Mouse (Mus musculus) right cerebral cortex, adult 2 months (tissue): ENCODE results near the gene Pacs1.

Experiments used
- DNase-seq, 2 experiments: peaks; one replicate each; pipeline ENCODE4 v3.0.0; 2021 to 2022; ENCODE audit warnings: low spot score in 2 of 2

The Pacs1 gene

GRCm38 (mm10) chr19:5272801-5273733 lies at the start of gene Pacs1:
Pacs1 (minus strand) TSS chr19:5273119.
- DNase-seq: peak; percentile 73 to 81

- DNase-seq: no peak
These were observed 40.3 kb upstream of the Pacs1 start for GRCm38 (mm10) chr19:5313189-5313588.

GRCm38 (mm10) chr19:5309025-5309424 lies 36.1 kb upstream of the Pacs1 start:
- no peak for DNase-seq

GRCm38 (mm10) chr19:5306968-5307734 lies 34.2 kb upstream of the Pacs1 start:
- DNase-seq: no peak

- DNase-seq: peak in 1 of 2 experiments; percentile 12
These were observed 33.4 kb upstream of the Pacs1 start for GRCm38 (mm10) chr19:5306279-5306678.

GRCm38 (mm10) chr19:5302455-5302854 lies 29.5 kb upstream of the Pacs1 start:
- peak; percentile 32 to 45 for DNase-seq

GRCm38 (mm10) chr19:5300588-5300987 lies 27.7 kb upstream of the Pacs1 start:
- no peak for DNase-seq

- DNase-seq: peak; percentile 62 to 65
These were observed 25.2 kb upstream of the Pacs1 start, which contains the start of gene Gal3st3 for GRCm38 (mm10) chr19:5297903-5298800. Gal3st3 (plus strand) TSS chr19:5298331.

- DNase-seq: peak; percentile 80
These were observed 23.7 kb upstream of the Pacs1 start for GRCm38 (mm10) chr19:5296630-5297029.

GRCm38 (mm10) chr19:5295736-5296075 lies 22.8 kb upstream of the Pacs1 start:
- DNase-seq: no peak

GRCm38 (mm10) chr19:5294972-5295735 lies 22.2 kb upstream of the Pacs1 start, which contains the start of gene Sf3b2:
Sf3b2 (minus strand) TSS chr19:5295455.
- DNase-seq: peak; percentile 99

GRCm38 (mm10) chr19:5278381-5278780 lies 5.5 kb upstream of the Pacs1 start:
- DNase-seq: no peak

GRCm38 (mm10) chr19:5277140-5277539 lies 4.2 kb upstream of the Pacs1 start:
- DNase-seq: no peak

GRCm38 (mm10) chr19:5276531-5276930 lies 3.6 kb upstream of the Pacs1 start:
- DNase-seq: no peak

- no peak for DNase-seq
These were observed 2.8 kb upstream of the Pacs1 start for GRCm38 (mm10) chr19:5275736-5276135.

- no peak for DNase-seq
These were observed 1.7 kb upstream of the Pacs1 start for GRCm38 (mm10) chr19:5274641-5275040.

GRCm38 (mm10) chr19:5273916-5274315 lies 997 bp upstream of the Pacs1 start:
- DNase-seq: no peak

- DNase-seq: peak in 1 of 2 experiments; percentile 17
These were observed 558 bp downstream of the Pacs1 start for GRCm38 (mm10) chr19:5272326-5272795.

GRCm38 (mm10) chr19:5271430-5271829 lies 1.5 kb downstream of the Pacs1 start:
- no peak for DNase-seq

- no peak for DNase-seq
These were observed 3.5 kb downstream of the Pacs1 start for GRCm38 (mm10) chr19:5269392-5269791.

- DNase-seq: no peak
These were observed 4.0 kb downstream of the Pacs1 start for GRCm38 (mm10) chr19:5268875-5269274.
